ENCODE assay signal across 9 mouse cellular contexts in genomic region chr10:77210666-77211065, GRCm38 (mm10). TPM values are rescaled to one million over a fixed set of nuclear protein-coding genes. Genes with fewer than 3 reads are reported as not detected.
A peak's percentile ranks its signal among the peaks of the same experiment; 100 is the strongest.
DNase-seq lines count a peak whose midpoint lies in the region; ATAC-seq and TF ChIP-seq lines count a peak whose summit lies in the region.
"Had no signal": no experiment of that assay in that cellular context is flagged by ENCODE, and none has a peak within 500 bp of the region (broad histone marks: within the 10 kb centered on the region; RNA-seq: fewer than 3 reads in every experiment).

No protein-coding gene starts in this region.

- H3K27me3 ChIP-seq in heart, embryonic 15.5 days: no peaks in the 10 kb centered on the region
- H3K27me3 ChIP-seq in midbrain, embryonic 10.5 days (ENCODE audit: low read depth, poor library complexity, severe bottlenecking): no peaks in the 10 kb centered on the region
- H3K27me3 ChIP-seq in midbrain, embryonic 15.5 days (replicated peaks): no peaks in the 10 kb centered on the region
- no peaks in the 10 kb centered on the region for H3K27me3 ChIP-seq in stomach, postnatal 0 days (ENCODE audit: control insufficient read depth, insufficient read depth, low read length)

- H3K4me1 ChIP-seq in heart, embryonic 15.5 days (replicated peaks): peaks cover 39% of the 10 kb centered on the region
- peaks cover 38% of the 10 kb centered on the region for H3K4me1 ChIP-seq in midbrain, embryonic 10.5 days
- no peaks in the 10 kb centered on the region for H3K4me1 ChIP-seq in midbrain, embryonic 15.5 days
- H3K4me1 ChIP-seq in stomach, postnatal 0 days (replicated peaks; ENCODE audit: control insufficient read depth, insufficient read depth): peaks cover 11% of the 10 kb centered on the region

- no peak for ATAC-seq in heart, embryonic 15.5 days (replicated peaks; ENCODE audit: insufficient number of reproducible peaks, insufficient read depth, low FRiP score, low read depth)
- ATAC-seq in midbrain, embryonic 15.5 days (replicated peaks): no peak
- ATAC-seq in stomach, postnatal 0 days (ENCODE audit: low FRiP score, low TSS enrichment): 0 out of 2 replicates have a peak, but pooled peaks have one; percentile 15
- ATAC-seq: hindbrain, embryonic 16.5 days had no signal

- H3K4me2 ChIP-seq in heart, embryonic 15.5 days: no peak overlapping the region
- no peak overlapping the region for H3K4me2 ChIP-seq in midbrain, embryonic 15.5 days
- no peak overlapping the region for H3K4me2 ChIP-seq in stomach, postnatal 0 days (replicated peaks; ENCODE audit: low read depth)

- 88% methylated on average over 3 of the region's 3 CpGs for WGBS in heart, embryonic 15.5 days
- 96% methylated on average over 3 of the region's 3 CpGs for WGBS in midbrain, embryonic 10.5 days
- WGBS in midbrain, embryonic 15.5 days: 96% methylated on average over 3 of the region's 3 CpGs
- 86% methylated on average over 3 of the region's 3 CpGs for WGBS in stomach, postnatal 0 days

- DNase-seq in heart, postnatal 14 days: no peak
- no peak for DNase-seq in midbrain, embryonic 10.5 days (ENCODE audit: low spot score)
- DNase-seq in liver: peak; percentile 55
- DNase-seq in stomach, postnatal 0 days (ENCODE audit: low spot score): no peak
- no peak for DNase-seq in cerebellum, adult 9-10 months
- no peak for DNase-seq in right cerebral cortex, postnatal 25 days

- H3K27ac ChIP-seq in heart, embryonic 15.5 days: peak overlapping the region; percentile 62
- 0 out of 2 replicates have a peak overlapping the region, but pooled peaks have one; percentile 46 for H3K27ac ChIP-seq in midbrain, embryonic 10.5 days (replicated peaks)
- no peak overlapping the region for H3K27ac ChIP-seq in midbrain, embryonic 15.5 days
- peak overlapping the region; percentile 85 for H3K27ac ChIP-seq in stomach, postnatal 0 days (replicated peaks)

- TF ChIP-seq EP300 in stomach, postnatal 0 days (optimal IDR thresholded peaks at IDR 0.05): no peak

- no peak overlapping the region for H3K9ac ChIP-seq in heart, embryonic 15.5 days
- H3K9ac ChIP-seq in midbrain, embryonic 15.5 days: no peak overlapping the region
- no peak overlapping the region for H3K9ac ChIP-seq in stomach, postnatal 0 days (ENCODE audit: low read length)

- no peak for TF ChIP-seq CTCF in stomach, postnatal 0 days (IDR thresholded peaks at IDR 0.05; ENCODE audit: low read depth)

- no peaks in the 10 kb centered on the region for H3K36me3 ChIP-seq in heart, embryonic 15.5 days
- H3K36me3 ChIP-seq in midbrain, embryonic 10.5 days: no peaks in the 10 kb centered on the region
- no peaks in the 10 kb centered on the region for H3K36me3 ChIP-seq in midbrain, embryonic 15.5 days (replicated peaks)
- H3K36me3 ChIP-seq in stomach, postnatal 0 days (ENCODE audit: control insufficient read depth, insufficient read depth, low read length): no peaks in the 10 kb centered on the region

- H3K4me3 ChIP-seq in heart, embryonic 15.5 days: no peak overlapping the region
- no peak overlapping the region for H3K4me3 ChIP-seq in midbrain, embryonic 10.5 days
- H3K4me3 ChIP-seq in midbrain, embryonic 15.5 days: no peak overlapping the region
- H3K4me3 ChIP-seq in stomach, postnatal 0 days (ENCODE audit: low read depth, low read length): no peak overlapping the region

- intact Hi-C loops in heart, postnatal 14 days (cut with DNase I): loop anchor here (5.0 kb wide), 1 partner anchor 78 kb away; no protein-coding TSS in a partner anchor

- H3K9me3 ChIP-seq in heart, embryonic 15.5 days (replicated peaks): no peaks in the 10 kb centered on the region
- H3K9me3 ChIP-seq in midbrain, embryonic 10.5 days (replicated peaks): no peaks in the 10 kb centered on the region
- H3K9me3 ChIP-seq in midbrain, embryonic 15.5 days: no peaks in the 10 kb centered on the region
- no peaks in the 10 kb centered on the region for H3K9me3 ChIP-seq in stomach, postnatal 0 days (ENCODE audit: control insufficient read depth, low read length)

RNA-seq across cellular contexts. Expression of gene Col18a1, which starts 44.3 kb away (rescaled TPM):
- polyA plus RNA-seq in heart, embryonic 15.5 days (2015; fragmentation: Nextera tagmentation; extraction: Ambion mirVana): 108 and 136 TPM in 2 replicates
- total RNA-seq in heart, postnatal 14 days (2021): 10 to 100 TPM; 30.0 to 31.8 TPM
- polyA plus RNA-seq in midbrain, embryonic 10.5 days (2016; fragmentation: Nextera tagmentation; extraction: Ambion mirVana): 146 and 155 TPM in 2 replicates
- polyA plus RNA-seq in midbrain, embryonic 15.5 days (2015; fragmentation: Nextera tagmentation; extraction: Ambion mirVana): 33.6 and 35.8 TPM in 2 replicates
- 26.3 and 26.6 TPM in 2 replicates for polyA plus RNA-seq in stomach, postnatal 0 days (2015; fragmentation: Nextera tagmentation; extraction: Ambion mirVana)

RNA-seq across cellular contexts. Expression of gene Pofut2, which starts 48.4 kb away (rescaled TPM):
- polyA plus RNA-seq in heart, embryonic 15.5 days (2015; fragmentation: Nextera tagmentation; extraction: Ambion mirVana): 99.8 and 124 TPM in 2 replicates
- total RNA-seq in heart, postnatal 14 days (2021): 10 to 100 TPM; 45.8 to 48.2 TPM
- 80.2 and 82.2 TPM in 2 replicates for polyA plus RNA-seq in midbrain, embryonic 10.5 days (2016; fragmentation: Nextera tagmentation; extraction: Ambion mirVana)
- 58.0 and 59.2 TPM in 2 replicates for polyA plus RNA-seq in midbrain, embryonic 15.5 days (2015; fragmentation: Nextera tagmentation; extraction: Ambion mirVana)
- 50.7 and 54.0 TPM in 2 replicates for polyA plus RNA-seq in stomach, postnatal 0 days (2015; fragmentation: Nextera tagmentation; extraction: Ambion mirVana)
